Mouse (Mus musculus) heart, embryonic 11.5 days (tissue): Measurements from ENCODE around the gene Xlr5a. TPM values are rescaled to one million over a fixed set of nuclear protein-coding genes. Genes with fewer than 3 reads are reported as not detected.
A peak's percentile ranks its signal among the peaks of the same experiment; 100 is the strongest.
"Not testable (repeated sequence)": the region's sequence is repeated elsewhere in the genome, so short reads cannot be mapped to it uniquely, and the experiment has no call there.

ENCODE experiments used
- ATAC-seq: fragments of 200-750 bp; cut with Nextera tagmentation; replicated peaks from 2 replicates; pipeline ENCODE4 v1.8.0; 2017; ENCODE audit warnings: moderate library complexity; ENCODE audit not compliant: insufficient number of reproducible peaks, low FRiP score, low TSS enrichment
- H3K27ac ChIP-seq: fragments of 300-500 bp; sonication (generic); 2 replicates; pipeline ENCODE4 v1.5.1; 2014; ENCODE audit warnings: mild to moderate bottlenecking, low read depth, low read length
- H3K27me3 ChIP-seq: fragments of 300-500 bp; sonication (generic); 2 replicates; pipeline ENCODE4 v1.6.1; 2014; ENCODE audit warnings: mild to moderate bottlenecking, low read length, mixed read lengths; ENCODE audit not compliant: control insufficient read depth, insufficient read depth
- H3K36me3 ChIP-seq: fragments of 300-500 bp; sonication (generic); 2 replicates; pipeline ENCODE4 v1.6.1; 2014; ENCODE audit warnings: mild to moderate bottlenecking, low read length, moderate library complexity, mixed read lengths; ENCODE audit not compliant: control insufficient read depth, insufficient read depth
- H3K4me1 ChIP-seq: fragments of 300-500 bp; sonication (generic); 2 replicates; pipeline ENCODE4 v1.6.1; 2014; ENCODE audit warnings: low read length; ENCODE audit not compliant: control insufficient read depth, insufficient read depth
- H3K4me2 ChIP-seq: fragments of 300-500 bp; sonication (generic); 2 replicates; pipeline ENCODE4 v1.6.1; 2014; ENCODE audit warnings: mild to moderate bottlenecking, moderate library complexity
- H3K4me3 ChIP-seq: fragments of 300-500 bp; sonication (generic); 2 replicates; pipeline ENCODE4 v1.5.1; 2014; ENCODE audit warnings: low read depth, low read length
- H3K9ac ChIP-seq: fragments of 300-500 bp; sonication (generic); 2 replicates; pipeline ENCODE4 v1.6.1; 2014; ENCODE audit warnings: mild to moderate bottlenecking, low read depth, low read length, moderate library complexity
- H3K9me3 ChIP-seq: fragments of 300-500 bp; sonication (generic); replicated peaks from 2 replicates; pipeline ENCODE4 v1.6.1; 2016; ENCODE audit warnings: low read length; ENCODE audit not compliant: control insufficient read depth
- WGBS: fragments of 180-500 bp; shearing (Covaris S2); extraction: QIAGEN DNeasy Blood & Tissue Kit; methylation state at CpG from one replicate; pipeline ENCODE4 v1.1.7; 2014; ENCODE audit not compliant: insufficient replicate concordance; 5-methylcytosine and 5-hydroxymethylcytosine counted together
- polyA plus RNA-seq: library from polyadenylated mRNA; unstranded; fragments of >200 nt; fragmentation: Nextera tagmentation; extraction: Ambion mirVana; gene quantifications from 2 replicates; pipeline ENCODE4 v1.2.1, GENCODE M21; 2014

Gene Xlr5a
- polyA plus RNA-seq, 1 experiment from 2014 or later = not detected

DNA sequence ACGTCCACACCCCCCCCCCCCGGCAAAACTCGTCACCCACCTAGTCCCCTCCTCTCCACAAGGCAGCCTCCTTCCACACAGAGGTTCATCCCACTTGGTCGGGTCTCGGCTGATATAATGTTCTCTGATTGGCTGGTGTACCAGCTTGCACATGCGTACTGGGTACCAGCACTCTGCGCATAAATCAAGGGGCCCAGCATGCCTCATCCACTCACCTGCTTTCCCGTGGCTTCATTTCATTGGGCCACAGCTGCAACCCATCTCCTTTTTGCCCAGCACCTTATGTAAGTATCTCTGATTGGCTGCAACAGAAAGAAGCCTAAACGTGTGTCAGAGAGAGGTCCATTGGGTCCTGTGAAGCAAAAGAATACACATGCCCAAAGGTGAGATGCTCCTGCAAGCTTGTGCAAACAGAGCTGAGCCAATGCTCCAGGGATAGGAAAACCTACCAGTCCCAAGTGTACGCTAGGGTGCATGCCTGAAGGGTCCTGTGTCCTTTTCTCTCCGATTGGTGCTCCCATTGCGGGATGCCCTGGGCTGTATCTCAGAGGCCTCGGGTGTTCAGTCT lies 195.8 kb downstream of the Xlr5a start, which contains the start of gene Xlr3a:
Gene Xlr3a (minus strand): TSS at position 155 of the 568 bp plus-strand sequence.
- H3K9ac ChIP-seq, H3K4me3 ChIP-seq, H3K4me1 ChIP-seq, ATAC-seq, H3K27me3 ChIP-seq, H3K4me2 ChIP-seq, H3K27ac ChIP-seq, H3K36me3 ChIP-seq, H3K9me3 ChIP-seq: not testable (repeated sequence)
- 68% methylated on average over 11 of the region's 13 CpGs for WGBS

DNA sequence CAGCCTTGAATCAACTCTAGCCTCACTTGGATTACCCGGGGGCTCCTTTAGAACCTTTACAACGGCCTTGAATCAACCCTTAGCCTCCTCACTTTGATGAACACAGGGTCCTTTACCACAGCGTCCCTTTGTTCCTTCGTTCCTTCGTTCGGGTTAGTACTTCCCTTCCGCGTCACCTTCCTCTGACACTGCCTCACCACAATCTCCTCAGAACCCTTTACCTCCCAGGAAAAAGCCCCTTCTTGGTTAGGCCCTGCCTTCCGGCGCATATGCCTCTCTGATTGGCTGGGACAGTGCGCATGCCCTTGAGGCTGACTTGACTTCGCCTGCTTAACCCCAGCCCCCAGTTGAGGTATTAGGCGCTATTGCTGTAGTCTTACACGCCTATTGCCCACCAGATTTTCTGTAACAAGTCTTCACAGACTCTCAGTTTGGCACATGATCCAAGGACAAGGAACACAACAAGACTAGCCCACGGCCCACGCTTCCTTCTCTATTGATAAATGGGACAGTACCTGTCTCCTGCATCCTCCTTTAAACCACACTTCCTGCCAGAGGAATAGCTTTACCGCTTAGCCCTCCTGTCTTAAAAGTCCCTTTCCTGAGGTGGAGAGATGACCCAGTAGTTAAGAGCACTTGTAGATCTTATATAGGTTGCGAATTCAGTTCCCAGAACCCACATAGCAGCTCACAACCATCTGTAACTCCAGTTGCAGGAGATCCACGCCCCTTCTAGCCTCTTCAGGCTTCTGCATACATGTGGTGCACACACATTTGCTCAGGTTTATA lies 210.3 kb downstream of the Xlr5a start, which contains the start of gene Xlr4a:
Gene Xlr4a (minus strand): TSS at position 212 of the 789 bp plus-strand sequence.
- H3K4me3 ChIP-seq = not testable (repeated sequence)

GRCm38 (mm10) chrX:73066765-73067312 lies 225.9 kb downstream of the Xlr5a start:
- H3K36me3 ChIP-seq, H3K4me2 ChIP-seq, H3K9ac ChIP-seq, H3K9me3 ChIP-seq, H3K4me1 ChIP-seq, ATAC-seq, H3K4me3 ChIP-seq, H3K27me3 ChIP-seq, H3K27ac ChIP-seq: not testable (repeated sequence)
- WGBS = 60% methylated on average over 1 of the region's 5 CpGs

More for the DNA sequence above, 210.3 kb downstream of the Xlr5a start, which contains the start of gene Xlr4a:
- H3K27ac ChIP-seq, H3K27me3 ChIP-seq, ATAC-seq, H3K4me2 ChIP-seq, H3K36me3 ChIP-seq, H3K4me1 ChIP-seq, H3K9ac ChIP-seq, H3K9me3 ChIP-seq: not testable (repeated sequence)
- 67% methylated on average over 19 of the region's 19 CpGs for WGBS

GRCm38 (mm10) chrX:73064415-73064793 lies 228.4 kb downstream of the Xlr5a start, which contains the start of gene Pnma3:
TSS of gene Pnma3 (plus strand) at chrX:73064787.
- Histone ChIP-seq H3K9ac (no peak within 1 kb of the TSS), H3K27me3 (peaks cover 7% of the 10 kb centered on the region; the same call in 1 of the 2 replicates), H3K27ac (no peak within 1 kb of the TSS), H3K4me2 (peak within 1 kb of the TSS; percentile 56), H3K4me3 (peak within 1 kb of the TSS; percentile 16; the same call in 1 of the 2 replicates), H3K36me3 (no peaks in the 10 kb centered on the region), H3K9me3 (no peaks in the 10 kb centered on the region), H3K4me1 (0 out of 2 replicates have a peak, but pooled peaks cover 2% of the 10 kb centered on the region)
- no peak for ATAC-seq
- 39% methylated on average over 7 of the region's 7 CpGs for WGBS

DNA sequence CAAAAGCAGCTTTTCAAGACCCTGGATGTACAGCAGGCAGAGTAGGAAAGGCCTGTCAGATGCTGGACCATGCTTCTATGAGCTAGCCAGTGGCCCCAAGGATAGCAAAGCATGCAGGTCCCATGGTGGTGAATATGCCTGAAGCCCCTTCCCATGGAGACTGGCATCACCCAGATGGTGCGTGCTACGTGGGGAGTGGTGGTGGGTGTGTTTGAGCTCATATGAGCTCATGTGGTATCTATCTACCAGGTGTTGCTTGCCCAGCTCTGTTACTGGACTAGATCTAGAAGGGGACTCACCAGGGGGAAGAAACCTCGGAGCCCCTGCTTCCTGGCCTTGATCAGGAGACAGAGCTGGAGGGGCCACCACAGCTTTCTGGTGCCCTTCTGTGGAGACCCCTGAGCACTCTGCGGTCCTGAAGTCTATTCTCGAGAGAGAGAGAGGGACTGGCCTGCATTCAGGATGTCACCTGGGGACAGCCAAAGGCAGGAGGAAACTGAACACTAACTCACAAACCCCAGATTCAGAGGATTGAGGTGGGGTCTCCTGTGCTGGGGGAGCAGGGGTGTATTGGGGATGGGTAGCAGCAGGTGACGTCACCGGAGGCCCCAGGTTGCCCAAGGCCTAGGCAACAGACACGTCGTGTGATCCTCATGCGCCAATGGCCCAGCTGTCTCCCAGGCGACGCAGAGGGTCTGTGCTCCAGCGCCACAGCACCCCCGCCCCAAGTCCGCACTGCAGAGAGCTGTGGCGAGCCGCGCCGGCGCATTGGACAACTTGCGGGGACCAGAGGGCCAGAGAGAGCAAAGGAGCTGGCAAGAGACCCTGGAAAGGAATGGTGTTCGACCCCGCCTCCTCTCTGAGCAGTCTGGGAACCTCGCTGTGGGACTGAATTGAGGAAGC lies 229.0 kb downstream of the Xlr5a start:
- Histone ChIP-seq H3K36me3 (no peaks in the 10 kb centered on the region), H3K4me3 (peak overlapping the region; percentile 16; the same call in 1 of the 2 replicates), H3K9me3 (no peaks in the 10 kb centered on the region), H3K27me3 (peaks cover 7% of the 10 kb centered on the region; the same call in 1 of the 2 replicates), H3K4me1 (0 out of 2 replicates have a peak, but pooled peaks cover 2% of the 10 kb centered on the region), H3K4me2 (peak overlapping the region; percentile 56), H3K9ac (no peak overlapping the region), H3K27ac (no peak overlapping the region)
- ATAC-seq = no peak
- 36% methylated on average over 24 of the region's 24 CpGs for WGBS

DNA sequence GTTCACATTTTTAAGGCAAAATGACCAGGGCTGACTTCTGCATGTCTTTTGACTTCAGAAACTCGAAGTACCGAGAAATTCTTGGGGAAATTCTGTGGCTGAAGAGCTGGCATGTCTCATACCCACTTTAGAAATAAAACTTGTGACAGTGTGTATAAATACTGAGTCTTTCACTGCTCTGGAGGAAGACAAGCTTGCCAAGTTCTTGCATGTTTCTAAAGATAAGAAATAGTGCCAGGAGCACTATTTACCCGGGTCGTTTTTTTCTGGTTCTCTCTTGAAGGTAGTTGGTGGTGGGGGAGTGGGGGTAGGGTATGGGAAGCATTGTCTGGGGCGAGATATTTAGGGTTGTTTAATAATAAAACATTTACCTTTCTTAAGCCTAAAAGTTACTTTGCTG lies 230.5 kb downstream of the Xlr5a start:
- ATAC-seq = no peak
- Histone ChIP-seq H3K4me3 (no peak overlapping the region), H3K27me3 (peaks cover 7% of the 10 kb centered on the region; the same call in 1 of the 2 replicates), H3K4me1 (0 out of 2 replicates have a peak, but pooled peaks cover 2% of the 10 kb centered on the region), H3K9ac (no peak overlapping the region), H3K36me3 (no peaks in the 10 kb centered on the region), H3K4me2 (no peak overlapping the region), H3K27ac (no peak overlapping the region), H3K9me3 (no peaks in the 10 kb centered on the region)
- WGBS = 39% methylated on average over 5 of the region's 5 CpGs

DNA sequence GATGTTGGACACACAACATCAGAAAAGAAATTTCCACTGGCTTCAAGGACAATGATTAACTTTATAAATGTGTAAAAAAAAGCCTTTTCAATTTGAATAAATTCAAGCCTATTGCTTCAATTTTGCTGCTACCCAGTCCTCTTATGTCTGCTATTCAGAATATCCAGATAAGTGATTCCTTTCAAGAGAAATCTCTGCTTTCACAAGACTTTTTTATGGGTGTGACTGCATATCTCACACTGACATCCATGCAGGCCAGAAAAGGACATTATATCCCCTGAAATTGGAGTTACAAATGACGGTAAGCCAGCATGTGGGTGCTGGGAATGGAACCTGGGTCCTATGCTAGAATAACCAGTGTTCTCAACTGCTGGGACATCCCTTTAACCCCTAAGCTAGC lies 231.2 kb downstream of the Xlr5a start:
- no peaks in the 10 kb centered on the region for H3K9me3 ChIP-seq
- H3K27me3 ChIP-seq = peaks cover 7% of the 10 kb centered on the region; the same call in 1 of the 2 replicates
- 0 out of 2 replicates have a peak, but pooled peaks cover 2% of the 10 kb centered on the region for H3K4me1 ChIP-seq
- H3K36me3 ChIP-seq = no peaks in the 10 kb centered on the region
- ATAC-seq = no peak
- no peak overlapping the region for H3K4me3 ChIP-seq
- H3K27ac ChIP-seq = no peak overlapping the region
- H3K4me2 ChIP-seq = no peak overlapping the region
- H3K9ac ChIP-seq = no peak overlapping the region
- WGBS = 75% methylated on average over 1 of the region's 1 CpGs
